Mouse (Mus musculus): ENCODE data around the gene Agbl5.

The Agbl5 gene

GRCm38 (mm10) chr5:30887858-30888336 lies 597 bp upstream of the Agbl5 start:
- DNase-seq: peak; percentile 92

- DNase-seq: no peak
These were observed 727 bp downstream of the Agbl5 start for GRCm38 (mm10) chr5:30889088-30889754.

GRCm38 (mm10) chr5:30890375-30890774 lies 1.9 kb downstream of the Agbl5 start:
- DNase-seq: no peak

- no peak for DNase-seq
These were observed 13.4 kb downstream of the Agbl5 start for GRCm38 (mm10) chr5:30901860-30902259.

GRCm38 (mm10) chr5:30907413-30908059 lies 19.0 kb downstream of the Agbl5 start, which contains the start of gene Ost4:
TSS of gene Ost4 (minus strand) at chr5:30907788.
- DNase-seq: peak; percentile 98

- DNase-seq: no peak
These were observed 20.2 kb downstream of the Agbl5 start for GRCm38 (mm10) chr5:30908426-30909299.

GRCm38 (mm10) chr5:30909300-30909659 lies 20.8 kb downstream of the Agbl5 start:
- no peak for DNase-seq

- no peak for DNase-seq
These were observed 21.4 kb downstream of the Agbl5 start for GRCm38 (mm10) chr5:30909863-30910262.

GRCm38 (mm10) chr5:30910481-30910880 lies 22.0 kb downstream of the Agbl5 start:
- no peak for DNase-seq

- no peak for DNase-seq
These were observed 23.7 kb downstream of the Agbl5 start for GRCm38 (mm10) chr5:30912156-30912555.

GRCm38 (mm10) chr5:30913060-30913841 lies 24.8 kb downstream of the Agbl5 start, which contains the start of gene Emilin1:
TSS of gene Emilin1 (plus strand) at chr5:30913402.
- DNase-seq: no peak

- no peak for DNase-seq
These were observed 25.7 kb downstream of the Agbl5 start for GRCm38 (mm10) chr5:30914101-30914635.

GRCm38 (mm10) chr5:30914849-30915248 lies 26.4 kb downstream of the Agbl5 start:
- DNase-seq: no peak

GRCm38 (mm10) chr5:30915456-30915855 lies 27.0 kb downstream of the Agbl5 start:
- DNase-seq: no peak

- peak; percentile 94 for DNase-seq
These were observed 27.5 kb downstream of the Agbl5 start for GRCm38 (mm10) chr5:30915974-30916433.

GRCm38 (mm10) chr5:30916841-30917240 lies 28.3 kb downstream of the Agbl5 start:
- DNase-seq: no peak

GRCm38 (mm10) chr5:30917348-30917747 lies 28.9 kb downstream of the Agbl5 start:
- no peak for DNase-seq

- DNase-seq: no peak
These were observed 29.6 kb downstream of the Agbl5 start for GRCm38 (mm10) chr5:30917891-30918670.

GRCm38 (mm10) chr5:30918691-30919090 lies 30.2 kb downstream of the Agbl5 start:
- DNase-seq: no peak

GRCm38 (mm10) chr5:30919831-30920614 lies 31.5 kb downstream of the Agbl5 start:
- no peak for DNase-seq
